Mouse (Mus musculus): Measurements from ENCODE around the gene Kcnmb3. TPM values are rescaled to one million over a fixed set of nuclear protein-coding genes. Genes with fewer than 3 reads are reported as not detected.

The Kcnmb3 gene
- total and polyA plus RNA-seq, 2 experiments from 2014 or later: 0.09 TPM; not detected in 1

DNA sequence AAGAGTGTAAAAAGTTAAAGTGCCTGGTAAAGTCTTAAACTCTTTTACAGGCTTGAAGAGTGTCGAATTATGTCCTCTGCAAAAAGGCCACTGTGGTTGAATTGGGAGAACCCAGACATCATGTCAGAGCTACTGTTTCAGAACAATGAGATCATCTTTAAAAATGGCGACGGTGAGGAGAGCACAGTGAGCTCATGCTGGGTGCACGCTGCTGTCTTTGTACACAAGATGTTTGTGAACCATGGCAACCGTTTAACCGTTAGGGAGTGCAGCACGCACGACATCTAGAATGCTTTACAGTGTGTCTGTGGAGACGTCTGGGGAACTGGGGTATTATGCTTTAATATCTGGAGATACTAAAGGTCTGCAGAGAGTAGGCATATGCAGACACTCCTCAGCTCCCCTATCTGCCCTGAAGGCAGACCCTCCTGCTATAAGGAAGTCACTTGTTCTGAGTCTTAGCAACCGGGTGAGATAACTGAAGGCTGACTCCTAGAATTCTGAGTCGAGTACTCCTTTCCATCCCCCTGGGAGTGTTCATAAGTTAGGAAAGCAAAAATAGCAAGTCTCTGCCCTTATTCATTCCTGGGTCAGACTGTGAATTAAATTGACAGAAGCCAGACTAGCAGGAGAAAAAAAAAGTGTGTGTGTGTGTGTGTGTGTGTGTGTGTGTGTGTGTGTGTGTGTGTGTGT, 37.6 kb downstream of the Kcnmb3 start:
- 61% methylated on average over 11 of the region's 11 CpGs for WGBS
- peak; percentile 51 for DNase-seq (ENCODE audit: low spot score)
- H3K36me3 ChIP-seq (ENCODE audit: insufficient read depth, low read length): peaks cover 40% of the 10 kb centered on the region

DNA sequence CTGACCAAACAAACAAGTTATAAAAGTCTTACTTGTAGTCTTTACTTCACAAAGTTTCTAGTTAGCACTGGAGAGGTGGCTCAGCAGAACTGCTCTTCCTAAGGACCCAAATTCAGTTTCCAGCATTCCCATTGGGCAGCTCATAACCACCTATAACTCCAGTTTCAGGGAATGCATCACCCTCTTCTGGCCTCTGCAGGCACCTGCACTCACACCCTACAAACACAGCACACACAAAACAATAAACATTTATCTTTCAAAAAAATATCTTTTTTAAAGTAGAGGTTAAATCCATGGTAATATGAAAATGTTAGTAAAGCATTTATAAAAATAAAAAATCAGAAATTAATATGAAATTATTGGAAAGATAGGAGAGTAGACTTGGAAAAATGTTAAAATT, 50.3 kb downstream of the Kcnmb3 start:
- Histone ChIP-seq H3K36me3 (ENCODE audit: insufficient read depth, low read length) (peaks cover 37% of the 10 kb centered on the region), H3K4me2 (ENCODE audit: low read depth, low read length, poor library complexity, severe bottlenecking) (no peak overlapping the region), H3K27ac (ENCODE audit: low read depth, low read length) (no peak overlapping the region), H3K9me3 (ENCODE audit: low read length) (no peaks in the 10 kb centered on the region), H3K9ac (replicated peaks; ENCODE audit: low read length, poor library complexity, severe bottlenecking) (no peak overlapping the region), H3K27me3 (ENCODE audit: insufficient read depth, low read length) (no peaks in the 10 kb centered on the region), H3K4me3 (ENCODE audit: low read depth, low read length) (no peak overlapping the region), H3K4me1 (ENCODE audit: insufficient read depth, low read length) (no peaks in the 10 kb centered on the region)
- ATAC-seq (ENCODE audit: low FRiP score) (no peak), DNase-seq (ENCODE audit: low spot score) (no peak)
- no peak; the same call in 1 of the 2 replicates for TF ChIP-seq CTCF (IDR thresholded peaks at IDR 0.05)

More for the DNA sequence above, 37.6 kb downstream of the Kcnmb3 start:
- H3K27ac ChIP-seq (ENCODE audit: low read depth, low read length): no peak overlapping the region
- H3K4me2 ChIP-seq (ENCODE audit: low read depth, low read length, poor library complexity, severe bottlenecking): no peak overlapping the region
- no peaks in the 10 kb centered on the region for H3K9me3 ChIP-seq (ENCODE audit: low read length)
- peak; percentile 68; the same call in 1 of the 2 replicates for ATAC-seq (ENCODE audit: low FRiP score)
- no peak for TF ChIP-seq CTCF (IDR thresholded peaks at IDR 0.05)
- no peaks in the 10 kb centered on the region for H3K27me3 ChIP-seq (ENCODE audit: insufficient read depth, low read length)
- H3K9ac ChIP-seq (replicated peaks; ENCODE audit: low read length, poor library complexity, severe bottlenecking): no peak overlapping the region
- H3K4me1 ChIP-seq (ENCODE audit: insufficient read depth, low read length): no peaks in the 10 kb centered on the region
- no peak overlapping the region for H3K4me3 ChIP-seq (ENCODE audit: low read depth, low read length)

DNA sequence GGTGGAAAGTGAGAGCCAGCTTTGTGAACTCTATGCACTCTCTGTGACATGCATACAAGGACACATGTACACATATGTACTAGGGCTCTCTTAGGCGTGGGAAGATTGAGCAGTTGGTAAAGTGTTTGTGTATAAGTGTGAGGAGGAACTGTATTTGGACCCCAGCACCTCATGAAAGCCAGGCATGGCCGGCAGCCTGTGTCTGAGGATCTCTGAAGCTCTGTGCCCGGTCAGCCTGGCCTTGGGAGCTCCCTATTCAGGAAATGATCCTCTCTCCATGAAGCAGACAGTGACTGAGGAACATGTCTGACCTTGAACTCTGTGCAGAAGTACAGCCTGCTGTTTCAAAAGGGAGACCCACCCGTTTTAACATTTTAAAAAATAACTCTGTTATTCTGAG, 53.3 kb downstream of the Kcnmb3 start:
- Histone ChIP-seq H3K4me1 (ENCODE audit: insufficient read depth, low read length) (no peaks in the 10 kb centered on the region), H3K9ac (replicated peaks; ENCODE audit: low read length, poor library complexity, severe bottlenecking) (no peak overlapping the region), H3K27ac (ENCODE audit: low read depth, low read length) (no peak overlapping the region), H3K27me3 (ENCODE audit: insufficient read depth, low read length) (no peaks in the 10 kb centered on the region), H3K4me2 (ENCODE audit: low read depth, low read length, poor library complexity, severe bottlenecking) (no peak overlapping the region), H3K4me3 (ENCODE audit: low read depth, low read length) (no peak overlapping the region), H3K9me3 (ENCODE audit: low read length) (no peaks in the 10 kb centered on the region), H3K36me3 (ENCODE audit: insufficient read depth, low read length) (peaks cover 31% of the 10 kb centered on the region)
- WGBS: 87% methylated on average over 4 of the region's 4 CpGs
- DNase-seq (ENCODE audit: low spot score): no peak
- no peak for TF ChIP-seq CTCF (IDR thresholded peaks at IDR 0.05)
- no peak for ATAC-seq (ENCODE audit: low FRiP score)

GRCm38 (mm10) chr3:32437820-32438219, 54.2 kb downstream of the Kcnmb3 start:
- no peak for ATAC-seq (ENCODE audit: low FRiP score)
- DNase-seq (ENCODE audit: low spot score): no peak
- no peaks in the 10 kb centered on the region for H3K9me3 ChIP-seq (ENCODE audit: low read length)
- H3K4me3 ChIP-seq (ENCODE audit: low read depth, low read length): no peak overlapping the region
- no peaks in the 10 kb centered on the region for H3K4me1 ChIP-seq (ENCODE audit: insufficient read depth, low read length)
- peaks cover 29% of the 10 kb centered on the region for H3K36me3 ChIP-seq (ENCODE audit: insufficient read depth, low read length)
- H3K9ac ChIP-seq (replicated peaks; ENCODE audit: low read length, poor library complexity, severe bottlenecking): no peak overlapping the region
- H3K27ac ChIP-seq (ENCODE audit: low read depth, low read length): no peak overlapping the region
- no peak for TF ChIP-seq CTCF (IDR thresholded peaks at IDR 0.05)
- H3K27me3 ChIP-seq (ENCODE audit: insufficient read depth, low read length): no peaks in the 10 kb centered on the region
- 93% methylated on average over 6 of the region's 6 CpGs for WGBS
- H3K4me2 ChIP-seq (ENCODE audit: low read depth, low read length, poor library complexity, severe bottlenecking): no peak overlapping the region

GRCm38 (mm10) chr3:32437297-32437696, 54.7 kb downstream of the Kcnmb3 start:
- WGBS: 93% methylated on average over 6 of the region's 6 CpGs

DNA sequence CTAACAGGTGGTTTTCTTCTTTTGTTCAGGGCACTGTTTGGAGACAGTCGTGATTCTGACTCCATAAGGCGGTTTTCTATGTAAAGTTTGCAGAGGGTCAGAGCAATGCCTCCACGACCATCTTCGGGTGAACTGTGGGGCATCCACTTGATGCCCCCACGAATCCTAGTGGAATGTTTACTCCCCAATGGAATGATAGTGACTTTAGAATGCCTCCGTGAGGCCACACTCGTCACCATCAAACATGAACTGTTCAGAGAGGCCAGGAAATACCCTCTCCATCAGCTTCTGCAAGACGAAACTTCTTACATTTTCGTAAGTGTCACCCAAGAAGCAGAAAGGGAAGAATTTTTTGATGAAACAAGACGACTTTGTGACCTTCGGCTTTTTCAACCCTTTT, 55.9 kb downstream of the Kcnmb3 start:
- H3K27ac ChIP-seq (ENCODE audit: low read depth, low read length): no peak overlapping the region
- ATAC-seq (ENCODE audit: low FRiP score) (no peak), DNase-seq (ENCODE audit: low spot score) (no peak)
- peaks cover 26% of the 10 kb centered on the region for H3K36me3 ChIP-seq (ENCODE audit: insufficient read depth, low read length)
- H3K9me3 ChIP-seq (ENCODE audit: low read length): no peaks in the 10 kb centered on the region
- no peak overlapping the region for H3K4me3 ChIP-seq (ENCODE audit: low read depth, low read length)
- no peak overlapping the region for H3K9ac ChIP-seq (replicated peaks; ENCODE audit: low read length, poor library complexity, severe bottlenecking)
- WGBS: 90% methylated on average over 11 of the region's 11 CpGs
- H3K27me3 ChIP-seq (ENCODE audit: insufficient read depth, low read length): no peaks in the 10 kb centered on the region
- TF ChIP-seq CTCF (IDR thresholded peaks at IDR 0.05): no peak
- H3K4me1 ChIP-seq (ENCODE audit: insufficient read depth, low read length): no peaks in the 10 kb centered on the region
- H3K4me2 ChIP-seq (ENCODE audit: low read depth, low read length, poor library complexity, severe bottlenecking): no peak overlapping the region

More at GRCm38 (mm10) chr3:32437297-32437696, 54.7 kb downstream of the Kcnmb3 start:
- H3K9ac ChIP-seq (replicated peaks; ENCODE audit: low read length, poor library complexity, severe bottlenecking): no peak overlapping the region
- DNase-seq (ENCODE audit: low spot score) (no peak), ATAC-seq (ENCODE audit: low FRiP score) (no peak)
- no peak for TF ChIP-seq CTCF (IDR thresholded peaks at IDR 0.05)
- H3K36me3 ChIP-seq (ENCODE audit: insufficient read depth, low read length): peaks cover 29% of the 10 kb centered on the region
- H3K9me3 ChIP-seq (ENCODE audit: low read length): no peaks in the 10 kb centered on the region
- no peaks in the 10 kb centered on the region for H3K27me3 ChIP-seq (ENCODE audit: insufficient read depth, low read length)
- H3K4me2 ChIP-seq (ENCODE audit: low read depth, low read length, poor library complexity, severe bottlenecking): no peak overlapping the region
- H3K4me3 ChIP-seq (ENCODE audit: low read depth, low read length): no peak overlapping the region
- no peaks in the 10 kb centered on the region for H3K4me1 ChIP-seq (ENCODE audit: insufficient read depth, low read length)
- H3K27ac ChIP-seq (ENCODE audit: low read depth, low read length): no peak overlapping the region
